Mouse (Mus musculus) forebrain, embryonic 11.5 days (tissue): ENCODE data around the gene Phldb2. TPM values are rescaled to one million over a fixed set of nuclear protein-coding genes. Genes with fewer than 3 reads are reported as not detected.

Experiments used
- ATAC-seq: fragments of 200-750 bp; cut with Nextera tagmentation; replicated peaks from 2 replicates; pipeline ENCODE4 v1.8.0; 2017; ENCODE audit warnings: moderate TSS enrichment; ENCODE audit not compliant: low FRiP score
- DNase-seq: peaks from one replicate; pipeline ENCODE4 v3.0.0-alpha.2; 2017; ENCODE audit warnings: low spot score
- H3K27ac ChIP-seq: fragments of 300-500 bp; sonication (generic); 2 replicates; pipeline ENCODE4 v1.5.1; 2014; ENCODE audit warnings: low read depth, low read length
- H3K27me3 ChIP-seq: fragments of 300-500 bp; sonication (generic); 2 replicates; pipeline ENCODE4 v1.6.1; 2014; ENCODE audit warnings: mild to moderate bottlenecking, low read length, mixed read lengths; ENCODE audit not compliant: control insufficient read depth, insufficient read depth
- H3K36me3 ChIP-seq: fragments of 300-500 bp; sonication (generic); 2 replicates; pipeline ENCODE4 v1.6.1; 2014; ENCODE audit warnings: mild to moderate bottlenecking, low read length, moderate library complexity, mixed read lengths; ENCODE audit not compliant: control insufficient read depth, insufficient read depth
- H3K4me1 ChIP-seq: fragments of 300-500 bp; sonication (generic); replicated peaks from 2 replicates; pipeline ENCODE4 v1.6.1; 2014; ENCODE audit warnings: low read length, mixed read lengths; ENCODE audit not compliant: control insufficient read depth, insufficient read depth
- H3K4me2 ChIP-seq: fragments of 300-500 bp; sonication (generic); 2 replicates; pipeline ENCODE4 v1.6.1; 2014; ENCODE audit warnings: low read depth, mild to moderate bottlenecking, low read length, moderate library complexity, mixed read lengths; ENCODE audit not compliant: severe bottlenecking
- H3K4me3 ChIP-seq: fragments of 300-500 bp; sonication (generic); 2 replicates; pipeline ENCODE4 v1.5.1; 2014; ENCODE audit warnings: low read depth, low read length
- H3K9ac ChIP-seq: fragments of 300-500 bp; sonication (generic); 2 replicates; pipeline ENCODE4 v1.6.1; 2014; ENCODE audit warnings: low read length
- H3K9me3 ChIP-seq: fragments of 300-500 bp; sonication (generic); 2 replicates; pipeline ENCODE4 v1.6.1; 2016; ENCODE audit warnings: low read length, mixed read lengths; ENCODE audit not compliant: control insufficient read depth
- WGBS: fragments of 180-500 bp; shearing (Covaris S2); extraction: QIAGEN DNeasy Blood & Tissue Kit; methylation state at CpG from one replicate; pipeline ENCODE4 v1.1.7; 2014; 5-methylcytosine and 5-hydroxymethylcytosine counted together
- polyA plus RNA-seq: library from polyadenylated mRNA; unstranded; fragments of >200 nt; fragmentation: Nextera tagmentation; extraction: Ambion mirVana; gene quantifications from 2 replicates; pipeline ENCODE4 v1.2.1, GENCODE M21; 2014

The Phldb2 gene
- polyA plus RNA-seq, 1 experiment from 2014 or later: 31.5 TPM

DNA sequence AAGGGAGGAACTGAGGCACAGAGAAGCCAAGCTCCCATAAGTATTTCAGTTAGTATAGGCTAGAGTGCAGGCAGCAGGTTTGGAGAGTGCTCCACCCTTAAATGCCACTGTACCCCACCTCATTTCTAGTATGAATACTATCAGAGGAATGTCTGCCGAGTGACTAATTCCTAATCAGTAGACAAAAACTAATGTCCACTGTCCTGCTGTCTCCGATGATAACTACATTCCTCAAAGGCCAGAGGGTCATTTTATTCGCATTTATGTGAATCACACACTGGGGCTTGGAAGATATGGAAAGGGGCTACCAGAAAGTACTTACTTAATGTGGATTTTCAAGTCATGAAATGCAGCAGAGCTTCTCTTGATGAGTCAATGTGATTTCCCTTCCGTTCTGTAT lies 104.4 kb downstream of the Phldb2 start:
- Histone ChIP-seq H3K9me3 (no peaks in the 10 kb centered on the region), H3K4me2 (no peak overlapping the region), H3K4me3 (no peak overlapping the region), H3K4me1 (peaks cover 3% of the 10 kb centered on the region; the same call in 1 of the 2 replicates), H3K27me3 (no peaks in the 10 kb centered on the region; the same call in 1 of the 2 replicates), H3K36me3 (no peaks in the 10 kb centered on the region), H3K9ac (no peak overlapping the region), H3K27ac (no peak overlapping the region)
- ATAC-seq (no peak), DNase-seq (no peak)
- 88% methylated on average over 4 of the region's 4 CpGs for WGBS

DNA sequence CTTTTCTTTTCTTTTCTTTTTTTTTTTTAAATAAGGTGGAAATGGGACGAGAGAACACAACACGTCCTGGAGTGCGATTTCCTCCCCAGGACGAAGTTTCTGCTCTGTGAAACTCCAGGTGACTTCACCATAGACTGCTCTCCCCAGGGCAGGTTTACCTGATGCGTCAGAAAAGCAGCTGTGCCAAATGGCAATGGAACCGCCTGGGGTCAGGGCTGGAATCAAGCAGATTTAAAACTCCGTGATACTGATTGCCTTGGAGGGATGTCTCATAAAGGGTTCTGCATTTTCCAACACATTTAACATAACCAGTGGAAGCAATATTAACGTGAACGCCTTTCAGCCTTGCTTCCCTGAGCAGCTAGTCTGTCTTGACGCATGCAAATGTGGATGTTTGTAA lies 108.5 kb downstream of the Phldb2 start:
- Histone ChIP-seq H3K27ac (no peak overlapping the region), H3K9ac (peak overlapping the region; percentile 86), H3K9me3 (no peaks in the 10 kb centered on the region), H3K4me2 (peak overlapping the region; percentile 78), H3K4me3 (peak overlapping the region; percentile 65), H3K4me1 (peaks cover 9% of the 10 kb centered on the region; the same call in 1 of the 2 replicates), H3K36me3 (no peaks in the 10 kb centered on the region), H3K27me3 (no peaks in the 10 kb centered on the region; the same call in 1 of the 2 replicates)
- DNase-seq (no peak), ATAC-seq (no peak)
- WGBS: 11% methylated on average over 10 of the region's 10 CpGs

- Histone ChIP-seq H3K4me2 (peak overlapping the region; percentile 78), H3K36me3 (no peaks in the 10 kb centered on the region), H3K27me3 (no peaks in the 10 kb centered on the region; the same call in 1 of the 2 replicates), H3K4me1 (peaks cover 9% of the 10 kb centered on the region; the same call in 1 of the 2 replicates), H3K9me3 (no peaks in the 10 kb centered on the region), H3K27ac (peak overlapping the region; percentile 21; the same call in 1 of the 2 replicates), H3K9ac (peak overlapping the region; percentile 86), H3K4me3 (peak overlapping the region; percentile 65)
- ATAC-seq: peak; percentile 96
- peak; percentile 92 for DNase-seq
- WGBS: under 1% methylated on average over 44 of the region's 45 CpGs
Measured at GRCm38 (mm10) chr16:45844049-45844780, 109.2 kb downstream of the Phldb2 start.

DNA sequence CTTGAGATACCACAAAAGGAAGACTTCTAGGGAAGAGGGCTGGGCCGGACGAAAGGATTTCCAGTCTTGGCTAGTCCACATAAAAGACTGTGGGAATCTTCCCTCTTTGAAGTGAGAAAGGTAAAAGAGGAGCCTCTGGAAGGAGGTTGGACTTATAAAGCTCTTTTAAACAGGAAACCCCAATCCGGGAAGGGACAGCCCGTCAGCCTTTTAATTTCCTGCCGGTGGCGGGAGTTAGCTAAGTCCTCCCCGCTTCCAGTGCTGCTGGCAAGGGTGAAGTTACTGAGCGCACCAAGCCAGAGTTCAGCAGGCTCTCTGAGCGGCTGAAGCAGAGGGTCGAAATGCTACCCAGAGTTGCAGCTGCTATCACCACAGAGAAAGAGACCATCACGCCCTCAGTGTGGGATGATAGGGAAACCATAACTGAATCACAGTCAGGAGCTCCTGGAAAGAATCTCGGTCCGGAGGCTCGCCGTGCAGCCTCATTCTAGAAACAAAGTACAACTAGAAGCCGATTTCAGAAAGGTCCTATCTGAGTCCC lies 110.0 kb downstream of the Phldb2 start:
- H3K4me3 ChIP-seq: peak overlapping the region; percentile 65
- 1% methylated on average over 16 of the region's 16 CpGs for WGBS

GRCm38 (mm10) chr16:45842440-45842839 lies 111.0 kb downstream of the Phldb2 start:
- peak overlapping the region; percentile 65 for H3K4me3 ChIP-seq
- peak overlapping the region; percentile 78 for H3K4me2 ChIP-seq
- DNase-seq (no peak), ATAC-seq (no peak)
- WGBS: 62% methylated on average over 4 of the region's 4 CpGs
- peaks cover 9% of the 10 kb centered on the region; the same call in 1 of the 2 replicates for H3K4me1 ChIP-seq
- H3K36me3 ChIP-seq: no peaks in the 10 kb centered on the region
- H3K9ac ChIP-seq: 0 out of 2 replicates have a peak overlapping the region, but pooled peaks have one; percentile 16
- H3K27me3 ChIP-seq: no peaks in the 10 kb centered on the region; the same call in 1 of the 2 replicates
- no peaks in the 10 kb centered on the region for H3K9me3 ChIP-seq
- no peak overlapping the region for H3K27ac ChIP-seq

More for the DNA sequence above, 110.0 kb downstream of the Phldb2 start:
- no peaks in the 10 kb centered on the region for H3K9me3 ChIP-seq
- peak overlapping the region; percentile 78 for H3K4me2 ChIP-seq
- no peaks in the 10 kb centered on the region; the same call in 1 of the 2 replicates for H3K27me3 ChIP-seq
- H3K36me3 ChIP-seq: no peaks in the 10 kb centered on the region
- ATAC-seq (no peak), DNase-seq (peak; percentile 65)
- no peak overlapping the region for H3K27ac ChIP-seq
- H3K9ac ChIP-seq: peak overlapping the region; percentile 86
- H3K4me1 ChIP-seq: peaks cover 9% of the 10 kb centered on the region; the same call in 1 of the 2 replicates

GRCm38 (mm10) chr16:45841806-45842205 lies 111.6 kb downstream of the Phldb2 start:
- Histone ChIP-seq H3K4me2 (peak overlapping the region; percentile 78; the same call in 1 of the 2 replicates), H3K4me3 (no peak overlapping the region; the same call in 1 of the 2 replicates), H3K9ac (no peak overlapping the region), H3K4me1 (peaks cover 9% of the 10 kb centered on the region; the same call in 1 of the 2 replicates), H3K36me3 (no peaks in the 10 kb centered on the region), H3K27me3 (no peaks in the 10 kb centered on the region; the same call in 1 of the 2 replicates), H3K27ac (no peak overlapping the region), H3K9me3 (no peaks in the 10 kb centered on the region)
- WGBS: 84% methylated on average over 3 of the region's 3 CpGs
- ATAC-seq (no peak), DNase-seq (no peak)

DNA sequence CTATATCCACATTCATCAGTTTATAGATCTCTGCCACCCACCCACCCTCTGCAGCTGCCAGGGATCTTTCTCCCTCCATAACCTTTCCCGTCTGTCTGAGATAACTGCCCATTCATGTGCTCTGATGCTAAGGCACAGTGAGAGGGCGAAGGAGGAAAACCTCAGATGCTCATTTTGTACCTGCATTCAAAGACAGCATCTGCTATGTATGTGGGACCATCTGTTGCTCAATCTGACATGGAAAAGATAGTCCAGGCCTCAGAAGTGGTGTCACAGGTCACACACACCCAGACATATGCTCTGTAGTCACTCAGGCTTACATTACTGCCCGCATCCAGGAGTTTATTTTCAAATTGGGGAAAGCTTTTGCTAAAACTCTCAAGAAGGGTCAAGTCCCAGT lies 112.4 kb downstream of the Phldb2 start:
- WGBS: 74% methylated on average over 3 of the region's 3 CpGs

DNA sequence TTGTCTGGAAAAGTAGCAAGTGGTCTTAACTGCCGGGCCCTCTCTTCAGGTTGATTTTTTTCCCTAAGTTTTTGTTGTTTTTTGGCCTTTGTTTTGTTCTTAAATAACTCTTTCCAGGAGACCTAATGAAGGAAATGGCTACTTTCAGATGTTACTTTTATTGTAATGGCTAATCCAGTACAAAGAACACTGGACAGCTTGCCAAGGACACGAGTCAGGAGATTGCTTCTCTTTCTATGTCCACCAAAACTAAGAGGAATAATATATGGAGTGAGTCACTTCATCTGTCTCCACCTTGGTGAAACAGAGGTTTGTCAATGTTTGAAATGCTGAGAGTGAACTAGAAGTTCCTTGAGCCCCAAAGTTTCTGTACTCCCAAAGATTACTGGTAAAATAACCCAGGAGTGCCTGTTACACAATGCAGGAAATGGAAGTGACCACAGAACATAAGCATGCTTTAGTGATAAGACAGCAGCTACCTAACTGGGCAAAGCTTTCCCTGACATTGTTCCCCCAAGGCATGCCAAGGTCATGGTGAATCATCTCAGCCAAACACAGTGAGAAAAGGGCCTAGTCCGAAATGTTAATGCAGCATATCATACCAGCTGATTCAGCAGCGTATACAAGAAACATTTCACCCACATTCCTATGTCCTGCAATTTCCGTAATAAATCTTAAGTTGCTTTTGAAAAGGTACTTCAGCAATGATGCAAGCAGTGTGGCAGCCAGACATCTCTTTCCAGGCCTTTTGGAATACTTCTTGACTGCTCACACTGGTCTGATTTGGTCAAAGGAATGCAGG lies 115.7 kb downstream of the Phldb2 start:
- H3K27ac ChIP-seq: no peak overlapping the region
- ATAC-seq (no peak), DNase-seq (no peak)
- no peak overlapping the region for H3K9ac ChIP-seq
- whole genome bisulfite sequencing: 85% methylated on average over 5 of the region's 5 CpGs
- H3K9me3 ChIP-seq: no peaks in the 10 kb centered on the region
- H3K36me3 ChIP-seq: no peaks in the 10 kb centered on the region
- no peak overlapping the region for H3K4me2 ChIP-seq
- no peaks in the 10 kb centered on the region for H3K27me3 ChIP-seq
- no peak overlapping the region for H3K4me3 ChIP-seq
- 0 out of 2 replicates have a peak, but pooled peaks cover 4% of the 10 kb centered on the region for H3K4me1 ChIP-seq

More for the DNA sequence above, 112.4 kb downstream of the Phldb2 start:
- H3K27me3 ChIP-seq: no peaks in the 10 kb centered on the region; the same call in 1 of the 2 replicates
- no peak overlapping the region for H3K4me2 ChIP-seq
- peaks cover 9% of the 10 kb centered on the region; the same call in 1 of the 2 replicates for H3K4me1 ChIP-seq
- no peak overlapping the region for H3K27ac ChIP-seq
- H3K9me3 ChIP-seq: no peaks in the 10 kb centered on the region
- ATAC-seq (no peak), DNase-seq (no peak)
- H3K9ac ChIP-seq: no peak overlapping the region
- H3K4me3 ChIP-seq: no peak overlapping the region
- no peaks in the 10 kb centered on the region for H3K36me3 ChIP-seq
